Mouse (Mus musculus) liver, adult 10 weeks (tissue): ENCODE measurements around the gene Crocc2. TPM values are rescaled to one million over a fixed set of nuclear protein-coding genes. Genes with fewer than 3 reads are reported as not detected.

Experiments
- polyA plus RNA-seq: library from polyadenylated mRNA; stranded (reverse); fragments of 350-450 nt; fragmentation: Illumina TruSeq; extraction: RNeasy Lipid Tissue Mini Kit (QIAGEN cat#74804); gene quantifications from one replicate; pipeline ENCODE4 v1.2.3, GENCODE M21; 2014; ENCODE audit warnings: low read depth, low replicate concordance

The Crocc2 gene
- polyA plus RNA-seq: not detected

GRCm38 (mm10) chr1:93168295-93168775 lies at the start of gene Crocc2:
Gene Crocc2, plus strand, starts transcription at chr1:93168725.

GRCm38 (mm10) chr1:93135036-93135526 lies 33.4 kb upstream of the Crocc2 start, which contains the start of gene Agxt:
Gene Agxt, plus strand, starts transcription at chr1:93135240.

GRCm38 (mm10) chr1:93160501-93161133 lies 7.9 kb upstream of the Crocc2 start, which contains the start of gene 2310007B03Rik:
Gene 2310007B03Rik, minus strand, starts transcription at chr1:93160948.

GRCm38 (mm10) chr1:93235576-93236544 lies 67.3 kb downstream of the Crocc2 start, which contains the start of gene Sned1:
Gene Sned1, plus strand, starts transcription at chr1:93235841.

Other genes with a start within 250 kb of the Crocc2 start
- gene Capn10, start 234.3 kb upstream of the Crocc2 start, polyA plus RNA-seq: 4.3 TPM
- gene Gpr35, start 217.9 kb upstream of the Crocc2 start, polyA plus RNA-seq: 0.16 TPM
- gene Aqp12, start 162.4 kb upstream of the Crocc2 start, polyA plus RNA-seq: not detected
- gene Kif1a, start 66.8 kb upstream of the Crocc2 start, polyA plus RNA-seq: 0.05 TPM
- gene Agxt, start 33.5 kb upstream of the Crocc2 start, polyA plus RNA-seq: 60.3 TPM
- not detected for gene 2310007B03Rik, start 7.8 kb upstream of the Crocc2 start, polyA plus RNA-seq
- 6.9 TPM for gene Sned1, start 67.1 kb downstream of the Crocc2 start, polyA plus RNA-seq
- gene Mterf4, start 137.2 kb downstream of the Crocc2 start, polyA plus RNA-seq: 16.7 TPM
- gene Ppp1r7, start 174.1 kb downstream of the Crocc2 start, polyA plus RNA-seq: 60.3 TPM
- 0.29 TPM for gene Pask, start 174.8 kb downstream of the Crocc2 start, polyA plus RNA-seq
- not detected for gene Ano7, start 205.2 kb downstream of the Crocc2 start, polyA plus RNA-seq